Mouse (Mus musculus) liver, adult 2 months (tissue): Measurements from ENCODE around the gene Rbms1.

Source experiments
- CTCF ChIP-seq: fragments of 200-500 bp; IDR thresholded peaks from 2 replicates; pipeline ENCODE4 v1.5.1; 2011; ENCODE audit warnings: low read depth, low read length, control low read depth
- POLR2A ChIP-seq: fragments of 200-500 bp; IDR thresholded peaks from 2 replicates; pipeline ENCODE4 v1.6.1; 2011; ENCODE audit warnings: low read length, control low read depth; ENCODE audit not compliant: insufficient read depth; ENCODE audit errors: extremely low read depth

- no peak for TF ChIP-seq POLR2A
- TF ChIP-seq CTCF: no peak
Measured at GRCm38 (mm10) chr2:60903535-60903934, 59.5 kb downstream of the Rbms1 start.
